Mouse (Mus musculus) G1E (cell line): ENCODE measurements around the gene Lrrc27.

Experiments used
- CTCF ChIP-seq: IDR thresholded peaks from 2 replicates; pipeline ENCODE4 v1.5.1; 2012; ENCODE audit warnings: low read depth, low read length, inconsistent platforms, mixed read lengths
- GATA1 ChIP-seq: IDR thresholded peaks from 2 replicates; pipeline ENCODE4 v1.6.1; 2012; ENCODE audit warnings: borderline replicate concordance, low read length, inconsistent platforms, mixed read lengths
- POLR2AphosphoS5 ChIP-seq: IDR thresholded peaks from 2 replicates; pipeline ENCODE4 v1.6.1; 2012; ENCODE audit warnings: low read depth, low read length, inconsistent platforms; ENCODE audit not compliant: insufficient replicate concordance

DNA sequence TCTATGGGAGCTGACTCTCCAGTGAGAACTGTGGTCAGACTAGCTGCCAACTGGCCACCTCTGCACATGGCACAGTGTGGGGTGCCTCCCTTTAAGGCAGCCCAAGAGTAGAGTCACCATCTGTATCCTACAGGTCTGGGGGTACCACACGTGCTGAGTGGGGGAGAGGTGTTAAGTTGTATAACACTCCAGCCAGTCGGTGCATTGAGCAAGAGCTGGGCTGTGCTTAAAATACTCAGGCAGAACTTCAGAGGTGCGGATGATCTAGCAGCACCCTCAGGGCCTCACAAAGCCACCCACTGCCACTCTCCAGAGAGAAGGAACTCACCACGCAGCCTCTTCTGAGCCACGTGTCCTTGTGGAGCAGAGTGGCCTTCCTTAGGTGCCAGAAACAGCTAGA lies 48.4 kb upstream of the Lrrc27 start:
- TF ChIP-seq CTCF, result no peak
- TF ChIP-seq GATA1, result no peak
- TF ChIP-seq POLR2AphosphoS5, result no peak
